Mouse (Mus musculus) lung, embryonic 16.5 days (tissue): ENCODE results near the gene Hes6. TPM values are rescaled to one million over a fixed set of nuclear protein-coding genes. Genes with fewer than 3 reads are reported as not detected.

Experiments used
- ATAC-seq: fragments of 200-750 bp; cut with Nextera tagmentation; 2 replicates; pipeline ENCODE4 v1.8.0; 2017; ENCODE audit warnings: low read depth, mild to moderate bottlenecking, moderate library complexity
- H3K27ac ChIP-seq: fragments of 300-500 bp; sonication (generic); 2 replicates; pipeline ENCODE4 v1.5.1; 2014; ENCODE audit warnings: mild to moderate bottlenecking, control low read depth, low read length
- H3K27me3 ChIP-seq: fragments of 300-500 bp; sonication (generic); 2 replicates; pipeline ENCODE4 v1.6.1; 2014; ENCODE audit warnings: low read depth, low read length, mixed read lengths; ENCODE audit not compliant: control insufficient read depth, insufficient read depth
- H3K36me3 ChIP-seq: fragments of 300-500 bp; sonication (generic); 2 replicates; pipeline ENCODE4 v1.6.1; 2014; ENCODE audit warnings: low read length; ENCODE audit not compliant: control insufficient read depth, insufficient read depth
- H3K4me1 ChIP-seq: fragments of 300-500 bp; sonication (generic); replicated peaks from 2 replicates; pipeline ENCODE4 v1.6.1; 2014; ENCODE audit warnings: low read length, mixed read lengths; ENCODE audit not compliant: control insufficient read depth, insufficient read depth
- H3K4me2 ChIP-seq: fragments of 300-500 bp; sonication (generic); 2 replicates; pipeline ENCODE4 v1.6.1; 2014; ENCODE audit warnings: low read depth, low read length, control low read depth
- H3K4me3 ChIP-seq: fragments of 300-500 bp; sonication (generic); 2 replicates; pipeline ENCODE4 v1.5.1; 2014; ENCODE audit warnings: mild to moderate bottlenecking, low read length, control low read depth
- H3K9ac ChIP-seq: fragments of 300-500 bp; sonication (generic); 2 replicates; pipeline ENCODE4 v1.6.1; 2014; ENCODE audit warnings: low read length, control low read depth
- H3K9me3 ChIP-seq: fragments of 300-500 bp; sonication (generic); 2 replicates; pipeline ENCODE4 v1.6.1; 2016; ENCODE audit warnings: low read length; ENCODE audit not compliant: control insufficient read depth
- WGBS: fragments of 180-500 bp; shearing (Covaris S2); extraction: QIAGEN DNeasy Blood & Tissue Kit; methylation state at CpG from one replicate; pipeline ENCODE4 v1.1.7; 2014; 5-methylcytosine and 5-hydroxymethylcytosine counted together
- polyA plus RNA-seq: library from polyadenylated mRNA; unstranded; fragments of >200 nt; fragmentation: Nextera tagmentation; extraction: Ambion mirVana; gene quantifications from 2 replicates; pipeline ENCODE4 v1.2.1, GENCODE M21; 2015

The Hes6 gene
- polyA plus RNA-seq = 73.2 and 77.2 TPM in 2 replicates

GRCm38 (mm10) chr1:91413898-91414594 is at the start of gene Hes6:
Hes6 (minus strand) TSS chr1:91414038.
- Histone ChIP-seq H3K4me2 (peak within 1 kb of the TSS; percentile 99), H3K4me1 (peaks cover 34% of the 10 kb centered on the region), H3K27ac (peak within 1 kb of the TSS; percentile 95), H3K36me3 (peaks cover 9% of the 10 kb centered on the region), H3K4me3 (peak within 1 kb of the TSS; percentile 87), H3K9me3 (no peaks in the 10 kb centered on the region), H3K9ac (peak within 1 kb of the TSS; percentile 90), H3K27me3 (no peaks in the 10 kb centered on the region)
- WGBS = under 1% methylated on average over 35 of the region's 39 CpGs
- ATAC-seq = peak; percentile 52

- WGBS = 87% methylated on average over 13 of the region's 13 CpGs
- no peak for ATAC-seq
Observed at GRCm38 (mm10) chr1:91463336-91463995, 49.6 kb upstream of the Hes6 start.

GRCm38 (mm10) chr1:91460564-91460963 is 46.7 kb upstream of the Hes6 start:
- peaks cover 42% of the 10 kb centered on the region for H3K4me1 ChIP-seq
- H3K9ac ChIP-seq = no peak overlapping the region
- no peak for ATAC-seq
- H3K27me3 ChIP-seq = no peaks in the 10 kb centered on the region
- H3K9me3 ChIP-seq = no peaks in the 10 kb centered on the region
- no peak overlapping the region for H3K4me3 ChIP-seq
- no peaks in the 10 kb centered on the region for H3K36me3 ChIP-seq
- no peak overlapping the region for H3K4me2 ChIP-seq
- 32% methylated on average over 4 of the region's 4 CpGs for WGBS
- H3K27ac ChIP-seq = no peak overlapping the region

More at GRCm38 (mm10) chr1:91463336-91463995, 49.6 kb upstream of the Hes6 start:
- H3K4me2 ChIP-seq = no peak overlapping the region
- H3K27ac ChIP-seq = no peak overlapping the region
- H3K4me1 ChIP-seq = peaks cover 18% of the 10 kb centered on the region; the same call in 1 of the 2 replicates
- H3K9me3 ChIP-seq = no peaks in the 10 kb centered on the region
- no peaks in the 10 kb centered on the region for H3K36me3 ChIP-seq
- H3K9ac ChIP-seq = no peak overlapping the region
- no peak overlapping the region for H3K4me3 ChIP-seq
- no peaks in the 10 kb centered on the region for H3K27me3 ChIP-seq

GRCm38 (mm10) chr1:91460069-91460468 is 46.2 kb upstream of the Hes6 start:
- WGBS = 29% methylated on average over 7 of the region's 7 CpGs
- Histone ChIP-seq H3K27ac (peak overlapping the region; percentile 43), H3K36me3 (no peaks in the 10 kb centered on the region), H3K9me3 (no peaks in the 10 kb centered on the region), H3K9ac (no peak overlapping the region; the same call in 1 of the 2 replicates), H3K4me3 (peak overlapping the region; percentile 93), H3K27me3 (no peaks in the 10 kb centered on the region), H3K4me1 (peaks cover 46% of the 10 kb centered on the region), H3K4me2 (peak overlapping the region; percentile 63)
- ATAC-seq = no peak

- peak; percentile 92 for ATAC-seq
- Histone ChIP-seq H3K27ac (peak within 1 kb of the TSS; percentile 99), H3K4me2 (peak within 1 kb of the TSS; percentile 84), H3K9ac (peak within 1 kb of the TSS; percentile 83), H3K36me3 (no peaks in the 10 kb centered on the region), H3K9me3 (no peaks in the 10 kb centered on the region), H3K27me3 (no peaks in the 10 kb centered on the region), H3K4me1 (peaks cover 47% of the 10 kb centered on the region), H3K4me3 (peak within 1 kb of the TSS; percentile 93)
- WGBS = under 1% methylated on average over 90 of the region's 91 CpGs
Observed at GRCm38 (mm10) chr1:91459059-91459809, 45.4 kb upstream of the Hes6 start, which contains the start of gene Per2. Per2 (minus strand) TSS chr1:91459324.

GRCm38 (mm10) chr1:91458223-91458861 is 44.5 kb upstream of the Hes6 start:
- peak overlapping the region; percentile 83 for H3K9ac ChIP-seq
- peak overlapping the region; percentile 99 for H3K27ac ChIP-seq
- peak overlapping the region; percentile 84 for H3K4me2 ChIP-seq
- H3K27me3 ChIP-seq = no peaks in the 10 kb centered on the region
- H3K4me3 ChIP-seq = peak overlapping the region; percentile 93
- H3K36me3 ChIP-seq = no peaks in the 10 kb centered on the region
- no peaks in the 10 kb centered on the region for H3K9me3 ChIP-seq
- WGBS = 6% methylated on average over 8 of the region's 8 CpGs
- H3K4me1 ChIP-seq = peaks cover 52% of the 10 kb centered on the region
- ATAC-seq = peak; percentile 27

- Histone ChIP-seq H3K4me3 (peak overlapping the region; percentile 93), H3K27me3 (no peaks in the 10 kb centered on the region), H3K4me2 (peak overlapping the region; percentile 84), H3K9me3 (no peaks in the 10 kb centered on the region), H3K9ac (peak overlapping the region; percentile 83), H3K4me1 (peaks cover 52% of the 10 kb centered on the region), H3K36me3 (no peaks in the 10 kb centered on the region), H3K27ac (peak overlapping the region; percentile 99)
- 40% methylated on average over 5 of the region's 5 CpGs for WGBS
- ATAC-seq = no peak
Observed at GRCm38 (mm10) chr1:91457698-91458097, 43.9 kb upstream of the Hes6 start.

GRCm38 (mm10) chr1:91457116-91457515 is 43.3 kb upstream of the Hes6 start:
- Histone ChIP-seq H3K4me2 (peak overlapping the region; percentile 84), H3K27ac (peak overlapping the region; percentile 99), H3K27me3 (no peaks in the 10 kb centered on the region), H3K9me3 (no peaks in the 10 kb centered on the region), H3K4me1 (peaks cover 56% of the 10 kb centered on the region), H3K4me3 (peak overlapping the region; percentile 93), H3K9ac (peak overlapping the region; percentile 83), H3K36me3 (no peaks in the 10 kb centered on the region)
- WGBS = 56% methylated on average over 4 of the region's 4 CpGs
- ATAC-seq = no peak
